Mouse (Mus musculus): ENCODE data around the gene Scn3b. TPM values are rescaled to one million over a fixed set of nuclear protein-coding genes. Genes with fewer than 3 reads are reported as not detected.

Scn3b gene
- polyA plus RNA-seq, 1 experiment from 2014 or later: 35.7 TPM

GRCm38 (mm10) chr9:40300018-40300989, 31.3 kb downstream of the Scn3b start:
- Histone ChIP-seq H3K27ac (no peak overlapping the region), H3K9ac (no peak overlapping the region), H3K36me3 (ENCODE audit: poor library complexity, severe bottlenecking) (peaks cover 84% of the 10 kb centered on the region), H3K4me1 (no peaks in the 10 kb centered on the region), H3K4me3 (no peak overlapping the region), H3K4me2 (no peak overlapping the region), H3K27me3 (no peaks in the 10 kb centered on the region), H3K9me3 (replicated peaks) (no peaks in the 10 kb centered on the region)
- ATAC-seq: no peak
- WGBS: 93% methylated on average over 15 of the region's 15 CpGs

GRCm38 (mm10) chr9:40301475-40301874, 32.5 kb downstream of the Scn3b start:
- Histone ChIP-seq H3K27me3 (no peaks in the 10 kb centered on the region), H3K4me2 (no peak overlapping the region), H3K27ac (no peak overlapping the region), H3K4me1 (no peaks in the 10 kb centered on the region), H3K9ac (no peak overlapping the region), H3K4me3 (no peak overlapping the region), H3K36me3 (ENCODE audit: poor library complexity, severe bottlenecking) (peaks cover 89% of the 10 kb centered on the region), H3K9me3 (replicated peaks) (no peaks in the 10 kb centered on the region)
- WGBS: 91% methylated on average over 5 of the region's 5 CpGs
- no peak for ATAC-seq

- ATAC-seq: no peak
Measured at GRCm38 (mm10) chr9:40302375-40302774, 33.4 kb downstream of the Scn3b start.

GRCm38 (mm10) chr9:40304243-40304642, 35.2 kb downstream of the Scn3b start:
- 94% methylated on average over 8 of the region's 8 CpGs for WGBS
- H3K4me3 ChIP-seq: no peak overlapping the region
- no peak overlapping the region for H3K9ac ChIP-seq
- H3K4me2 ChIP-seq: no peak overlapping the region
- no peaks in the 10 kb centered on the region for H3K9me3 ChIP-seq (replicated peaks)
- peaks cover 87% of the 10 kb centered on the region for H3K36me3 ChIP-seq (ENCODE audit: poor library complexity, severe bottlenecking)
- no peaks in the 10 kb centered on the region for H3K4me1 ChIP-seq
- no peaks in the 10 kb centered on the region for H3K27me3 ChIP-seq
- no peak for ATAC-seq
- H3K27ac ChIP-seq: no peak overlapping the region

More at GRCm38 (mm10) chr9:40302375-40302774, 33.4 kb downstream of the Scn3b start:
- no peaks in the 10 kb centered on the region for H3K27me3 ChIP-seq
- no peaks in the 10 kb centered on the region for H3K4me1 ChIP-seq
- H3K4me3 ChIP-seq: no peak overlapping the region
- H3K27ac ChIP-seq: no peak overlapping the region
- peaks cover 89% of the 10 kb centered on the region for H3K36me3 ChIP-seq (ENCODE audit: poor library complexity, severe bottlenecking)
- no peak overlapping the region for H3K9ac ChIP-seq
- H3K9me3 ChIP-seq (replicated peaks): no peaks in the 10 kb centered on the region
- WGBS: 94% methylated on average over 8 of the region's 8 CpGs
- H3K4me2 ChIP-seq: no peak overlapping the region

- ATAC-seq: peak; percentile 45; the same call in 1 of the 2 replicates
Measured at GRCm38 (mm10) chr9:40307311-40307710, 38.3 kb downstream of the Scn3b start.

GRCm38 (mm10) chr9:40309876-40310275, 40.9 kb downstream of the Scn3b start:
- ATAC-seq: no peak
- WGBS: 98% methylated on average over 6 of the region's 6 CpGs
- Histone ChIP-seq H3K27me3 (no peaks in the 10 kb centered on the region), H3K27ac (no peak overlapping the region), H3K4me3 (no peak overlapping the region), H3K4me1 (no peaks in the 10 kb centered on the region), H3K9ac (no peak overlapping the region), H3K9me3 (replicated peaks) (no peaks in the 10 kb centered on the region), H3K36me3 (ENCODE audit: poor library complexity, severe bottlenecking) (peaks cover 79% of the 10 kb centered on the region), H3K4me2 (no peak overlapping the region)

More at GRCm38 (mm10) chr9:40307311-40307710, 38.3 kb downstream of the Scn3b start:
- Histone ChIP-seq H3K9me3 (replicated peaks) (no peaks in the 10 kb centered on the region), H3K4me2 (no peak overlapping the region), H3K27ac (no peak overlapping the region), H3K4me3 (no peak overlapping the region), H3K9ac (no peak overlapping the region), H3K36me3 (ENCODE audit: poor library complexity, severe bottlenecking) (peaks cover 93% of the 10 kb centered on the region), H3K4me1 (no peaks in the 10 kb centered on the region), H3K27me3 (no peaks in the 10 kb centered on the region)
- WGBS: 77% methylated on average over 3 of the region's 3 CpGs

GRCm38 (mm10) chr9:40311813-40312212, 42.8 kb downstream of the Scn3b start:
- no peak overlapping the region for H3K4me2 ChIP-seq
- H3K27me3 ChIP-seq: no peaks in the 10 kb centered on the region
- H3K4me3 ChIP-seq: no peak overlapping the region
- WGBS: 74% methylated on average over 9 of the region's 9 CpGs
- H3K9me3 ChIP-seq (replicated peaks): no peaks in the 10 kb centered on the region
- no peaks in the 10 kb centered on the region for H3K4me1 ChIP-seq
- no peak for ATAC-seq
- H3K36me3 ChIP-seq (ENCODE audit: poor library complexity, severe bottlenecking): peaks cover 69% of the 10 kb centered on the region
- no peak overlapping the region for H3K27ac ChIP-seq
- no peak overlapping the region for H3K9ac ChIP-seq

- H3K4me3 ChIP-seq: no peak overlapping the region
- H3K27me3 ChIP-seq: no peaks in the 10 kb centered on the region
- H3K9me3 ChIP-seq (replicated peaks): no peaks in the 10 kb centered on the region
- H3K4me2 ChIP-seq: no peak overlapping the region
- peaks cover 31% of the 10 kb centered on the region for H3K36me3 ChIP-seq (ENCODE audit: poor library complexity, severe bottlenecking)
- WGBS: 89% methylated on average over 9 of the region's 9 CpGs
- no peak for ATAC-seq
- H3K27ac ChIP-seq: no peak overlapping the region
- no peak overlapping the region for H3K9ac ChIP-seq
- H3K4me1 ChIP-seq: no peaks in the 10 kb centered on the region
Measured at GRCm38 (mm10) chr9:40316865-40317660, 48.0 kb downstream of the Scn3b start.

- no peak for ATAC-seq
- Histone ChIP-seq H3K36me3 (ENCODE audit: poor library complexity, severe bottlenecking) (peaks cover 29% of the 10 kb centered on the region), H3K4me2 (no peak overlapping the region), H3K27me3 (no peaks in the 10 kb centered on the region), H3K9me3 (replicated peaks) (no peaks in the 10 kb centered on the region), H3K4me3 (no peak overlapping the region), H3K9ac (no peak overlapping the region), H3K4me1 (no peaks in the 10 kb centered on the region), H3K27ac (no peak overlapping the region)
- WGBS: 92% methylated on average over 4 of the region's 4 CpGs
Measured at GRCm38 (mm10) chr9:40317735-40318134, 48.7 kb downstream of the Scn3b start.

GRCm38 (mm10) chr9:40318771-40319170, 49.8 kb downstream of the Scn3b start:
- H3K9ac ChIP-seq: no peak overlapping the region
- peaks cover 25% of the 10 kb centered on the region for H3K36me3 ChIP-seq (ENCODE audit: poor library complexity, severe bottlenecking)
- H3K4me2 ChIP-seq: no peak overlapping the region
- no peak overlapping the region for H3K27ac ChIP-seq
- no peaks in the 10 kb centered on the region for H3K9me3 ChIP-seq (replicated peaks)
- no peak overlapping the region for H3K4me3 ChIP-seq
- H3K27me3 ChIP-seq: no peaks in the 10 kb centered on the region
- 89% methylated on average over 5 of the region's 5 CpGs for WGBS
- no peak for ATAC-seq
- no peaks in the 10 kb centered on the region for H3K4me1 ChIP-seq

- ATAC-seq: no peak
- WGBS: 91% methylated on average over 8 of the region's 8 CpGs
- H3K4me3 ChIP-seq: no peak overlapping the region
Measured at GRCm38 (mm10) chr9:40320405-40320804, 51.4 kb downstream of the Scn3b start.

More at GRCm38 (mm10) chr9:40320405-40320804, 51.4 kb downstream of the Scn3b start:
- no peaks in the 10 kb centered on the region for H3K4me1 ChIP-seq
- H3K27ac ChIP-seq: no peak overlapping the region
- no peaks in the 10 kb centered on the region for H3K9me3 ChIP-seq (replicated peaks)
- no peak overlapping the region for H3K9ac ChIP-seq
- H3K4me2 ChIP-seq: no peak overlapping the region
- H3K36me3 ChIP-seq (ENCODE audit: poor library complexity, severe bottlenecking): peaks cover 17% of the 10 kb centered on the region
- no peaks in the 10 kb centered on the region for H3K27me3 ChIP-seq

All from forebrain, embryonic 13.5 days (tissue).